Mouse (Mus musculus) hindbrain, embryonic 11.5 days (tissue): ENCODE results near the gene Tmem9. TPM values are rescaled to one million over a fixed set of nuclear protein-coding genes. Genes with fewer than 3 reads are reported as not detected.

ENCODE experiments used
- polyA plus RNA-seq: library from polyadenylated mRNA; unstranded; fragments of >200 nt; fragmentation: Nextera tagmentation; extraction: Ambion mirVana; gene quantifications from 2 replicates; pipeline ENCODE4 v1.2.1, GENCODE M21; 2014

The Tmem9 gene
- polyA plus RNA-seq, 1 experiment from 2014 or later = 84.0 TPM

Other genes starting within 250 kb of the Tmem9 start
- 18.2 and 18.6 TPM in 2 replicates for gene Phlda3, start 242.0 kb upstream of the Tmem9 start, polyA plus RNA-seq
- 6.0 and 11.3 TPM in 2 replicates for gene Tnni1, start 228.7 kb upstream of the Tmem9 start, polyA plus RNA-seq
- 0.96 and 1.3 TPM in 2 replicates for gene Lad1, start 189.6 kb upstream of the Tmem9 start, polyA plus RNA-seq
- 2.0 and 3.3 TPM in 2 replicates for gene Tnnt2, start 171.8 kb upstream of the Tmem9 start, polyA plus RNA-seq
- 0.08 and 0.22 TPM in 2 replicates for gene Pkp1, start 88.9 kb upstream of the Tmem9 start, polyA plus RNA-seq
- gene Igfn1, start 1.8 kb upstream of the Tmem9 start, polyA plus RNA-seq = not detected in 2 replicates
- gene Ascl5, start 42.7 kb downstream of the Tmem9 start, polyA plus RNA-seq = not detected in 2 replicates
- gene Cacna1s, start 44.6 kb downstream of the Tmem9 start, polyA plus RNA-seq = 0.20 and 0.43 TPM in 2 replicates
- 17.7 and 24.4 TPM in 2 replicates for gene Kif21b, start 123.2 kb downstream of the Tmem9 start, polyA plus RNA-seq
- gene Mroh3, start 204.7 kb downstream of the Tmem9 start, polyA plus RNA-seq = 0.25 and 0.32 TPM in 2 replicates
- 13.9 and 14.3 TPM in 2 replicates for gene Inava, start 226.1 kb downstream of the Tmem9 start, polyA plus RNA-seq